Mouse (Mus musculus): ENCODE measurements at regions not wholly inside any gene's neighbourhood (a gene's known extent, or its start where the extent isn't known, plus 50 kb on each side); places are given as distances from the start of the nearest gene placed in this dataset.

GRCm38 (mm10) chr1:39047316-39047715 is 61.9 kb downstream of the Pdcl3 start:
- no peak for DNase-seq

- no peak for DNase-seq
These were observed 71.9 kb downstream of the Pdcl3 start for GRCm38 (mm10) chr1:39057304-39057703.

- DNase-seq, result no peak
These were observed 77.1 kb downstream of the Pdcl3 start for GRCm38 (mm10) chr1:39062509-39062908.

- no peak for DNase-seq
These were observed 78.4 kb downstream of the Pdcl3 start for GRCm38 (mm10) chr1:39063666-39064385.

- DNase-seq, result no peak
These were observed 79.4 kb downstream of the Pdcl3 start for GRCm38 (mm10) chr1:39064781-39065180.

- DNase-seq, result no peak
These were observed 82.5 kb downstream of the Pdcl3 start for GRCm38 (mm10) chr1:39067901-39068300.

GRCm38 (mm10) chr1:39069086-39069655 is 83.8 kb downstream of the Pdcl3 start:
- DNase-seq, result no peak

GRCm38 (mm10) chr1:39069676-39070075 is 84.3 kb downstream of the Pdcl3 start:
- no peak for DNase-seq

GRCm38 (mm10) chr1:39075966-39076365 is 90.6 kb downstream of the Pdcl3 start:
- no peak for DNase-seq

GRCm38 (mm10) chr1:39078584-39079315 is 93.3 kb downstream of the Pdcl3 start:
- DNase-seq, result no peak

- DNase-seq, result no peak
These were observed 98.8 kb downstream of the Pdcl3 start for GRCm38 (mm10) chr1:39083911-39084826.

GRCm38 (mm10) chr1:39086273-39086672 is 100.9 kb downstream of the Pdcl3 start:
- DNase-seq, result peak; percentile 21

GRCm38 (mm10) chr1:39089875-39090274 is 103.7 kb upstream of the Npas2 start:
- DNase-seq, result no peak

GRCm38 (mm10) chr1:39091121-39091520 is 102.4 kb upstream of the Npas2 start:
- no peak for DNase-seq

- DNase-seq, result no peak
These were observed 101.9 kb upstream of the Npas2 start for GRCm38 (mm10) chr1:39091638-39092037.

- no peak for DNase-seq
These were observed 100.2 kb upstream of the Npas2 start for GRCm38 (mm10) chr1:39093291-39093690.

GRCm38 (mm10) chr1:39094001-39094400 is 99.5 kb upstream of the Npas2 start:
- no peak for DNase-seq

GRCm38 (mm10) chr1:39095901-39096300 is 97.6 kb upstream of the Npas2 start:
- DNase-seq, result no peak

GRCm38 (mm10) chr1:39096726-39097125 is 96.8 kb upstream of the Npas2 start:
- DNase-seq, result no peak

GRCm38 (mm10) chr1:39097499-39097898 is 96.0 kb upstream of the Npas2 start:
- DNase-seq, result no peak

- DNase-seq, result no peak
These were observed 95.4 kb upstream of the Npas2 start for GRCm38 (mm10) chr1:39098154-39098553.

GRCm38 (mm10) chr1:39099246-39099645 is 94.3 kb upstream of the Npas2 start:
- DNase-seq, result no peak

GRCm38 (mm10) chr1:39100492-39100891 is 93.0 kb upstream of the Npas2 start:
- DNase-seq, result no peak

Measured in lung, postnatal 36 days (tissue).